Comparison of ENCODE assay signal across 18 mouse cellular contexts in genomic region chr4:105184924-105185323, GRCm38 (mm10). TPM values are rescaled to one million over a fixed set of nuclear protein-coding genes. Genes with fewer than 3 reads are reported as not detected.
DNase-seq lines count a peak whose midpoint lies in the region; ATAC-seq and TF ChIP-seq lines count a peak whose summit lies in the region.
"Had no signal": no experiment of that assay in that cellular context is flagged by ENCODE, and none has a peak within 500 bp of the region (broad histone marks: within the 10 kb centered on the region; RNA-seq: fewer than 3 reads in every experiment).

No protein-coding gene starts in this region.

- peaks cover 43% of the 10 kb centered on the region for H3K4me1 ChIP-seq in forebrain, embryonic 15.5 days
- peaks cover 38% of the 10 kb centered on the region for H3K4me1 ChIP-seq in forebrain, embryonic 16.5 days (replicated peaks; ENCODE audit: control insufficient read depth, insufficient read depth, low read length)
- peaks cover 13% of the 10 kb centered on the region for H3K4me1 ChIP-seq in hindbrain, postnatal 0 days (ENCODE audit: insufficient read depth, low read length)

- no peaks in the 10 kb centered on the region for H3K36me3 ChIP-seq in forebrain, embryonic 15.5 days
- H3K36me3 ChIP-seq in forebrain, embryonic 16.5 days (ENCODE audit: control insufficient read depth, insufficient read depth) = no peaks in the 10 kb centered on the region
- H3K36me3 ChIP-seq in hindbrain, postnatal 0 days (ENCODE audit: insufficient read depth, low read length) = no peaks in the 10 kb centered on the region
- H3K36me3 ChIP-seq: hindbrain, embryonic 12.5 days had no signal

- H3K9me3 ChIP-seq in forebrain, embryonic 15.5 days = no peaks in the 10 kb centered on the region
- no peaks in the 10 kb centered on the region for H3K9me3 ChIP-seq in forebrain, embryonic 16.5 days (ENCODE audit: control insufficient read depth, low read length)
- no peaks in the 10 kb centered on the region for H3K9me3 ChIP-seq in hindbrain, postnatal 0 days (ENCODE audit: low read length)
- H3K9me3 ChIP-seq: embryonic facial prominence, embryonic 13.5 days; hindbrain, embryonic 12.5 days had no signal

- no peak overlapping the region for H3K9ac ChIP-seq in forebrain, embryonic 15.5 days (replicated peaks)
- H3K9ac ChIP-seq in forebrain, embryonic 16.5 days (replicated peaks; ENCODE audit: low read depth, low read length) = no peak overlapping the region
- no peak overlapping the region for H3K9ac ChIP-seq in hindbrain, postnatal 0 days (replicated peaks; ENCODE audit: low read length)
- H3K9ac ChIP-seq: embryonic facial prominence, embryonic 13.5 days; hindbrain, embryonic 12.5 days had no signal

- H3K4me3 ChIP-seq in forebrain, embryonic 15.5 days = no peak overlapping the region
- no peak overlapping the region for H3K4me3 ChIP-seq in forebrain, embryonic 16.5 days (replicated peaks; ENCODE audit: low read length)
- no peak overlapping the region for H3K4me3 ChIP-seq in layer of hippocampus, adult 2 months
- H3K4me3 ChIP-seq in hindbrain, postnatal 0 days (ENCODE audit: low read length) = no peak overlapping the region
- H3K4me3 ChIP-seq: embryonic facial prominence, embryonic 13.5 days; hindbrain, embryonic 12.5 days had no signal

- 92% methylated on average over 6 of the region's 6 CpGs for WGBS in forebrain, embryonic 15.5 days
- WGBS in forebrain, embryonic 16.5 days = 94% methylated on average over 6 of the region's 6 CpGs
- WGBS in hindbrain, postnatal 0 days = 95% methylated on average over 6 of the region's 6 CpGs

- peak overlapping the region; percentile 25 for H3K27ac ChIP-seq in forebrain, embryonic 15.5 days (replicated peaks)
- H3K27ac ChIP-seq in forebrain, embryonic 16.5 days (ENCODE audit: low read length) = no peak overlapping the region
- H3K27ac ChIP-seq in layer of hippocampus, adult 2 months = peak overlapping the region; percentile 69
- no peak overlapping the region for H3K27ac ChIP-seq in hindbrain, postnatal 0 days
- H3K27ac ChIP-seq: embryonic facial prominence, embryonic 13.5 days; hindbrain, embryonic 12.5 days had no signal

- no peak for DNase-seq in layer of hippocampus, adult 2 months (ENCODE audit: low spot score in 2 of 2)
- no peak for DNase-seq in layer of hippocampus, postnatal 25 days (ENCODE audit: extremely low spot score in 1 of 2, low spot score in 1 of 2)
- DNase-seq in R1 (ENCODE audit: low read depth, low spot score) (peak; percentile 70), ZHBTc4 (ENCODE audit: low read depth, low spot score) (peak; percentile 66)
- DNase-seq in hindbrain, postnatal 0 days (ENCODE audit: low spot score) = no peak
- DNase-seq: cerebellum, adult 18-20 months; cerebellum, adult 9-11 months; cerebellum, postnatal 36 days; gastrocnemius, postnatal 14 days; heart, postnatal 4 days; kidney, adult 11 months had no signal

- H3K4me2 ChIP-seq in forebrain, embryonic 15.5 days (replicated peaks) = no peak overlapping the region
- H3K4me2 ChIP-seq in forebrain, embryonic 16.5 days (ENCODE audit: low read length) = no peak overlapping the region
- H3K4me2 ChIP-seq in hindbrain, postnatal 0 days (ENCODE audit: low read depth, low read length) = no peak overlapping the region
- H3K4me2 ChIP-seq: embryonic facial prominence, embryonic 13.5 days; hindbrain, embryonic 12.5 days had no signal

- no peak for ATAC-seq in forebrain, embryonic 15.5 days (replicated peaks)
- ATAC-seq in forebrain, embryonic 16.5 days = no peak
- ATAC-seq in hindbrain, postnatal 0 days = no peak
- ATAC-seq: activated CD4-positive, CD25-positive, alpha-beta regulatory T cell, adult 4 months; hindbrain, embryonic 16.5 days had no signal

- TF ChIP-seq CTCF in layer of hippocampus, adult 2 months (conservative IDR thresholded peaks at IDR 0.05) = no peak
- no peak for TF ChIP-seq CTCF in hindbrain, postnatal 0 days (IDR thresholded peaks at IDR 0.05; ENCODE audit: low read depth)

- no peaks in the 10 kb centered on the region for H3K27me3 ChIP-seq in forebrain, embryonic 15.5 days
- no peaks in the 10 kb centered on the region for H3K27me3 ChIP-seq in forebrain, embryonic 16.5 days (replicated peaks; ENCODE audit: control insufficient read depth, insufficient read depth, low read length)
- no peaks in the 10 kb centered on the region for H3K27me3 ChIP-seq in hindbrain, postnatal 0 days (ENCODE audit: insufficient read depth, low read length)
- H3K27me3 ChIP-seq: embryonic facial prominence, embryonic 13.5 days; hindbrain, embryonic 12.5 days had no signal

RNA-seq across cellular contexts. Expression of gene Plpp3, which starts 27.8 kb away (rescaled TPM):
- polyA plus RNA-seq in forebrain, embryonic 15.5 days (2015; fragmentation: Nextera tagmentation; extraction: Ambion mirVana) = 74.4 and 75.6 TPM in 2 replicates
- 67.7 and 76.8 TPM in 2 replicates for polyA plus RNA-seq in forebrain, embryonic 16.5 days (2015; fragmentation: Nextera tagmentation; extraction: Ambion mirVana)
- total RNA-seq in layer of hippocampus, adult 2 months (2021) = 100 to 1,000 TPM; 197 to 198 TPM
- total RNA-seq in layer of hippocampus, postnatal 25 days (2021) = 100 to 1,000 TPM; 202 to 209 TPM
- total RNA-seq in hindbrain, postnatal 0 days (2014; rRNA removed) = 167 and 174 TPM in 2 replicates
- polyA plus RNA-seq in hindbrain, postnatal 0 days (2015; fragmentation: Nextera tagmentation; extraction: Ambion mirVana) = 180 and 198 TPM in 2 replicates
- total RNA-seq: granulocyte monocyte progenitor cell, adult 5-6 weeks had no signal
- polyA plus RNA-seq: activated CD4-positive, CD25-positive, alpha-beta regulatory T cell, adult 4 months had no signal

Comparison
In these comparisons a context has a peak if more than half of its experiments do, and no peak if none do; other contexts are left out.
1. H3K27ac ChIP-seq: peak in forebrain, embryonic 15.5 days (single experiment) and layer of hippocampus, adult 2 months (single experiment); none in forebrain, embryonic 16.5 days (single experiment) and hindbrain, postnatal 0 days (single experiment).
2. DNase-seq: peak in R1 (single experiment) and ZHBTc4 (single experiment); none in layer of hippocampus, adult 2 months (0 of 2), layer of hippocampus, postnatal 25 days (0 of 2) and hindbrain, postnatal 0 days (single experiment).